Mouse (Mus musculus) embryonic facial prominence, embryonic 10.5 days (tissue): Measurements from ENCODE around the gene Cpa4. TPM values are rescaled to one million over a fixed set of nuclear protein-coding genes. Genes with fewer than 3 reads are reported as not detected.

Experiments
- DNase-seq: peaks from one replicate; pipeline ENCODE4 v3.0.0-alpha.2; 2017; ENCODE audit warnings: low spot score
- H3K27ac ChIP-seq: fragments of 300-500 bp; sonication (generic); replicated peaks from 2 replicates; pipeline ENCODE4 v1.5.1; 2016; ENCODE audit warnings: mild to moderate bottlenecking
- H3K27me3 ChIP-seq: fragments of 300-500 bp; sonication (generic); replicated peaks from 2 replicates; pipeline ENCODE4 v1.6.1; 2016; ENCODE audit warnings: low read depth, mild to moderate bottlenecking; ENCODE audit not compliant: poor library complexity, severe bottlenecking
- H3K36me3 ChIP-seq: fragments of 300-500 bp; sonication (generic); replicated peaks from 2 replicates; pipeline ENCODE4 v1.6.1; 2016; ENCODE audit warnings: mild to moderate bottlenecking, moderate library complexity
- H3K4me1 ChIP-seq: fragments of 300-500 bp; sonication (generic); 2 replicates; pipeline ENCODE4 v1.6.1; 2016
- H3K4me3 ChIP-seq: fragments of 300-500 bp; sonication (generic); 2 replicates; pipeline ENCODE4 v1.5.1; 2016; ENCODE audit warnings: mild to moderate bottlenecking, moderate library complexity
- H3K9me3 ChIP-seq: fragments of 300-500 bp; sonication (generic); 2 replicates; pipeline ENCODE4 v1.6.1; 2016; ENCODE audit warnings: mild to moderate bottlenecking
- WGBS: fragments of 180-500 bp; shearing (Covaris S2); methylation state at CpG from one replicate; pipeline ENCODE4 v1.1.7; 2016; 5-methylcytosine and 5-hydroxymethylcytosine counted together
- polyA plus RNA-seq: library from polyadenylated mRNA; unstranded; fragments of >200 nt; fragmentation: Nextera tagmentation; extraction: Ambion mirVana; gene quantifications from 2 replicates; pipeline ENCODE4 v1.2.1, GENCODE M21; 2016

The Cpa4 gene
- polyA plus RNA-seq = 0.85 and 1.1 TPM in 2 replicates

DNA sequence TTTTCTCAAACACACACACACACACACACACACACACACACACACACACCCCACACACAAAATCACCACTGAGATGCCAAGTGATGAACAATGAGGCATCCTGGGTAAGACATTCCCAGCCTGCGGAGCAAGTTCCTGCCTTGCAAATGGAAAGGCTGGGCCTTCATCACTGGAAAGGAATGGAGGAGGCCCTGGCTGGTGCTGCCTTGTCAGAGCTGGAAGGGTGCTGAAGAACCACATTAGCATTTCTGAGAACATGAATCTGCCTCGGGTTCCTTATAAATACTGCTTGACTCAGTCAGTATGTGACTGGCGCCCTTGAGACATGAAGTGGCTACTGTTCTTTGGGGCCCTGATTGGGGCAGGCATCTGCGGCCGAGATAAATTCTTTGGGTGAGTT, at the start of gene Cpa4:
TSS of gene Cpa4 (plus strand) at position 301 of the 400 bp plus-strand sequence.
- Histone ChIP-seq H3K27me3 (no peaks in the 10 kb centered on the region), H3K4me1 (peaks cover 8% of the 10 kb centered on the region), H3K4me3 (no peak within 1 kb of the TSS), H3K9me3 (no peaks in the 10 kb centered on the region), H3K36me3 (no peaks in the 10 kb centered on the region), H3K27ac (0 out of 2 replicates have a peak within 1 kb of the TSS, but pooled peaks have one; percentile 11)
- 82% methylated on average over 5 of the region's 5 CpGs for WGBS
- DNase-seq = no peak

DNA sequence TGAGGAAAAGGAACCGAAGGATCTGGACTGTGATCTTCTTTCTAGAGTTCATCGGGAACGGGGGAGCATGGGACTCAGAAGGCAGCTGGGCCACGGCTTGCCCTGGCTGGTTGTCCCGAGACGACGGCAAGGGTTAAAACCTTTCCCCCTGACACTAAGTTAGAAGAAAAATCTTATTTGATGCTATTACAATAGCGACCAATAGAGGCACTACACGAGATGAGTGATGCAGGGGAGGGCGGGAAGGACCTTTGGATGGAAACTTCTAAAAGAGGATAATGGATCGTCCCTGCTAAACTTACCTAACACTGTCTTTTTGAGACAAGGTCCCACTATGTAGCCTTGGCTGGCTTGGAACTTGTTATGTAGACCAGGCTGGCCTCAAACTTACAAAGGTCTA, 47.8 kb upstream of the Cpa4 start:
- 65% methylated on average over 11 of the region's 11 CpGs for WGBS
- Histone ChIP-seq H3K27me3 (no peaks in the 10 kb centered on the region), H3K4me1 (peaks cover 28% of the 10 kb centered on the region), H3K27ac (peak overlapping the region; percentile 65), H3K9me3 (no peaks in the 10 kb centered on the region), H3K36me3 (no peaks in the 10 kb centered on the region), H3K4me3 (no peak overlapping the region)
- DNase-seq = no peak

- H3K4me3 ChIP-seq = no peak overlapping the region
- WGBS = 23% methylated on average over 7 of the region's 7 CpGs
Observed at GRCm38 (mm10) chr6:30525456-30526332, 42.5 kb upstream of the Cpa4 start.

DNA sequence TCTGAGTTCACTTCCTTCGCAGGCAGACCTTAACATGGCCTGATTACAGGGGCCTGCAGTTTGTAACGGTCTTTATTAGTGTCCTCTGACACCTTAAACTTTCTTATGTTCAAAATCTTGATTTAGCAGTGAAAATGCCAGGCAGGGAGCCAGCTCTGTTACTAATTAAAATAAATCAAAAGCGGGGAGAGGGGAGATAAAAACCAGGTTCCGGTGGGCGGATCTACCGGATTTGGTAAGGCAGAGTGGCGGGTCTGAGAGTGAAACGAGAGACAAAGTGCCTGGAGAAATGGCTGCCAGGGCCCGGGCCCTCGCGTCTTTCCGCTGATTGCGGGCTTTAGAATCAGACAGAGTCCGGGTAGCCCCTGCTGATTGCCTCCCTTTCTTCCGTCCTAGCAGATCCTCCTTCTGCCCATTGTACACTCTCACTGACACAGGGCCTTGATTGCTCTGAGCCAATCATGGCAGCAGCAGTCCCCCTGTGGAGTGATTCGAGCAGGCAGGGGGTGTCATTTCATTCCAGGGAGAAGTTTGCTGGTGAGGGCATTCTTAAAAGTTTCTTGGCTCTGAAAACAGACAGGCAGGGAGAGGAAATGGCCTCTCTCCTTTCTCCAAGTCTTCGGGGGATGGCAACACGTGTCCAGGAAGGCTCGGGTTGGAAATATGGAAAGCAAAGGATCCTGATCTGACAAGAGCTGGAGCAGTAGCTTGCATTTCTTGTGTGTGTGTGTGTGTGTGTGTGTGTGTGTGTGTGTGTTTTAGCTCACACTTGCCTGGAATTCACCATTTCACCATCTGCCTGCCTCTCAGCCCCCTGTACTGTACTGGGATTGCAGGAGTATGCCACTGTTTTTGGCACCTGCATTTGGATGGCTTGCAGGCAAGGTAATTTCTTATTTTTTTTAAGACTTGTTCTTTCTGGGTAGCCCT, 41.3 kb upstream of the Cpa4 start:
- no peaks in the 10 kb centered on the region for H3K27me3 ChIP-seq
- H3K27ac ChIP-seq = peak overlapping the region; percentile 90
- 6% methylated on average over 19 of the region's 19 CpGs for WGBS
- no peaks in the 10 kb centered on the region for H3K9me3 ChIP-seq
- no peaks in the 10 kb centered on the region for H3K36me3 ChIP-seq
- peak; percentile 86 for DNase-seq
- peaks cover 65% of the 10 kb centered on the region for H3K4me1 ChIP-seq
- H3K4me3 ChIP-seq = peak overlapping the region; percentile 28

More at GRCm38 (mm10) chr6:30525456-30526332, 42.5 kb upstream of the Cpa4 start:
- Histone ChIP-seq H3K27me3 (no peaks in the 10 kb centered on the region), H3K9me3 (no peaks in the 10 kb centered on the region), H3K4me1 (peaks cover 65% of the 10 kb centered on the region), H3K27ac (peak overlapping the region; percentile 90), H3K36me3 (no peaks in the 10 kb centered on the region)
- DNase-seq = peak; percentile 68

DNA sequence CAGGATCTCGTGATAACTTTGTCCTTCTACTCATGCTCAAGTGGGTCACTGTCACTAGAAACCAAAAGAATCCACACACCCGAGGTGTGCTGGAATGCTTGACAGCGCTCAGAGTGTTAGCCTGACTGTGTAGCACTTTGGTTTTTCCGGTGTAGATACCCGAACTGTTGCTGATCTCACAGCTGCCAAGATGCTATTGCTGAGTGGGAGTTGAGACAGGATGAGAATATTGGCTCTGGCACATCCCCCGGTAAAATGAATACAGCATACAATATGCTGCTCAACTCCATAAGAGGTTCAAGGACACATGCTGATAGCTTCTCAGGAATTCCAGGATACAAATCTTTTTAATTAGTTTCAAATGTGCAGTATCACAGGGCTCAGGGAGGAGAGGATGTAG, 39.4 kb upstream of the Cpa4 start:
- no peak overlapping the region for H3K4me3 ChIP-seq
- peaks cover 58% of the 10 kb centered on the region for H3K4me1 ChIP-seq
- DNase-seq = no peak
- no peaks in the 10 kb centered on the region for H3K9me3 ChIP-seq
- peak overlapping the region; percentile 90 for H3K27ac ChIP-seq
- no peaks in the 10 kb centered on the region for H3K36me3 ChIP-seq
- 67% methylated on average over 6 of the region's 6 CpGs for WGBS
- no peaks in the 10 kb centered on the region for H3K27me3 ChIP-seq

- no peaks in the 10 kb centered on the region for H3K9me3 ChIP-seq
- H3K4me1 ChIP-seq = peaks cover 25% of the 10 kb centered on the region
- H3K27ac ChIP-seq = no peak overlapping the region; the same call in 1 of the 2 replicates
- H3K27me3 ChIP-seq = no peaks in the 10 kb centered on the region
- no peaks in the 10 kb centered on the region for H3K36me3 ChIP-seq
- DNase-seq = peak; percentile 60
- 35% methylated on average over 3 of the region's 3 CpGs for WGBS
- H3K4me3 ChIP-seq = no peak overlapping the region
Observed at GRCm38 (mm10) chr6:30535340-30535739, 32.8 kb upstream of the Cpa4 start.

DNA sequence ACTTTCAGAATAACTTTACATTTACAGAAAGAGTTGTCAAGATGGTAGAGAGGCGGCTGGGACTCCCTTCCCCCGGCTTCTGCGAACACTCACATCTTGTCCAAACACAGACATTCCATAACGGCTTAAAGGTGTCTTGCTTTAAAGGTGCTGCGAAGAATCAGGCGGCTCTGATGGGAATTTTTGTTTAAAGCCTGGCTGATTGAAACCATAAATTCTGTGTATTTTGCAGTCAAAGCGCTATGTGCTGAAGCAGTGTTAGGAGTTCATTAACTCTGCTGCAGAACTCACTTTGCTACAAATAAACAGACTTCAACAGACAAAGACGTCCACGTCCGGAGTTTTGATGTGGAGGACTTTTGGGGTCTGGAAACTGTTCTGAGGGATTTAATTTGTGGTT, 29.9 kb upstream of the Cpa4 start:
- no peaks in the 10 kb centered on the region for H3K27me3 ChIP-seq
- H3K27ac ChIP-seq = peak overlapping the region; percentile 81
- H3K4me3 ChIP-seq = no peak overlapping the region
- no peak for DNase-seq
- no peaks in the 10 kb centered on the region for H3K9me3 ChIP-seq
- WGBS = 31% methylated on average over 10 of the region's 10 CpGs
- H3K36me3 ChIP-seq = no peaks in the 10 kb centered on the region
- peaks cover 54% of the 10 kb centered on the region for H3K4me1 ChIP-seq

GRCm38 (mm10) chr6:30538800-30539199, 29.4 kb upstream of the Cpa4 start:
- H3K9me3 ChIP-seq = no peaks in the 10 kb centered on the region
- peaks cover 59% of the 10 kb centered on the region for H3K4me1 ChIP-seq
- H3K36me3 ChIP-seq = no peaks in the 10 kb centered on the region
- 44% methylated on average over 5 of the region's 5 CpGs for WGBS
- H3K4me3 ChIP-seq = no peak overlapping the region
- peak overlapping the region; percentile 81 for H3K27ac ChIP-seq
- DNase-seq = no peak
- H3K27me3 ChIP-seq = no peaks in the 10 kb centered on the region

GRCm38 (mm10) chr6:30541009-30541799, 27.0 kb upstream of the Cpa4 start, which contains the start of gene Cpa2:
TSS of gene Cpa2 (plus strand) at chr6:30541582.
- no peak for DNase-seq
- H3K9me3 ChIP-seq = no peaks in the 10 kb centered on the region
- no peaks in the 10 kb centered on the region for H3K36me3 ChIP-seq
- H3K27ac ChIP-seq = peak within 1 kb of the TSS; percentile 87
- H3K27me3 ChIP-seq = no peaks in the 10 kb centered on the region
- no peak within 1 kb of the TSS for H3K4me3 ChIP-seq
- H3K4me1 ChIP-seq = peaks cover 83% of the 10 kb centered on the region
- 61% methylated on average over 11 of the region's 11 CpGs for WGBS

- DNase-seq = peak; percentile 32
- WGBS = 51% methylated on average over 6 of the region's 6 CpGs
- Histone ChIP-seq H3K4me3 (no peak overlapping the region), H3K27me3 (no peaks in the 10 kb centered on the region), H3K9me3 (no peaks in the 10 kb centered on the region), H3K27ac (peak overlapping the region; percentile 87), H3K36me3 (no peaks in the 10 kb centered on the region), H3K4me1 (peaks cover 94% of the 10 kb centered on the region)
Observed at GRCm38 (mm10) chr6:30542277-30542676, 25.9 kb upstream of the Cpa4 start.

DNA sequence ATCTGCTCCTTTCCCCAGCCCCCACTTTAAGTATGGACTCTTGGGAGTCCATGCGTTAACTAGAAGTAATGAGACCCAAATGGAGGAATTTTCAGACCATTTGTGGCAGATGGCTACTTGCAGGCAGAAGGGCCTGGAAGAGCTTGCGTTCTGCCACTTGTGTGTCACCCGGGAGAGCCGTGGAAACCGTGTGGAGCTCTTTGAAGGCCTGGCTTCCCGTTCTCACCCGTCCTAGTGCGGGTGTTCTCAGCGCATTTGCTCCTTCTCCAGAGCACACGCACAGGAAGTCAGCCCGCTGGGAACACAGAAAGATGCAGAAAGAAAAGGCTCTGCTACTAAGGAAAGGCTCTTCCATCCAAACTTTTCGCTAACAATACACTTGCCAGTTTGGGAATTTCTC, 25.1 kb upstream of the Cpa4 start:
- Histone ChIP-seq H3K27me3 (no peaks in the 10 kb centered on the region), H3K9me3 (no peaks in the 10 kb centered on the region), H3K4me1 (peaks cover 95% of the 10 kb centered on the region), H3K27ac (peak overlapping the region; percentile 87), H3K36me3 (no peaks in the 10 kb centered on the region), H3K4me3 (0 out of 2 replicates have a peak overlapping the region, but pooled peaks have one; percentile 4)
- DNase-seq = peak; percentile 54
- WGBS = 32% methylated on average over 12 of the region's 12 CpGs

GRCm38 (mm10) chr6:30543851-30544250, 24.3 kb upstream of the Cpa4 start:
- WGBS = 22% methylated on average over 8 of the region's 8 CpGs
- H3K27me3 ChIP-seq = no peaks in the 10 kb centered on the region
- H3K4me3 ChIP-seq = no peak overlapping the region
- no peaks in the 10 kb centered on the region for H3K9me3 ChIP-seq
- peak overlapping the region; percentile 87 for H3K27ac ChIP-seq
- no peaks in the 10 kb centered on the region for H3K36me3 ChIP-seq
- DNase-seq = no peak
- peaks cover 95% of the 10 kb centered on the region for H3K4me1 ChIP-seq
